15 mouse cellular contexts compared by ENCODE assay signal in the genomic region with DNA sequence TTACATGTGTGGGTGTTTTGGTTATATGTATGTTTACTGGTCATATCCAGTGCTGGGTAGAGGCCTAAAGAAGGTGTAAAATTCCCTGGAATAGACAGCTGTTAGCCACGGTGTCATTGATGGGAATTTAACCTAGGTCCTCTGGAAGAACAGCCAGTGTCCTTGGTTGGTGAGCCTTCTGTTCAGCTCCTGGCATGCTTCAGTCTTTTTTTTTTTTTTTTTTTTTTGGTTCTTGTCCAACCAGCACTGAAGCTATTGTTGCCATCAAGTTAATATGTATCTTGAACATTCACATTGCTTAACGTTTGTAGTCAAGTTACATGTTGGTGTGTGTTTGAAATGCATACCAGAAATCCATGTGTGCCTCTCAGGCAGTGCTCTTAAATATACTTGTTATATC. TPM values are rescaled to one million over a fixed set of nuclear protein-coding genes. Genes with fewer than 3 reads are reported as not detected.
DNase-seq lines count a peak whose midpoint lies in the region; ATAC-seq lines count a peak whose summit lies in the region.
"Had no signal": no experiment of that assay in that cellular context is flagged by ENCODE, and none has a peak within 500 bp of the region (broad histone marks: within the 10 kb centered on the region; RNA-seq: fewer than 3 reads in every experiment).

No protein-coding gene starts in this region.

- no peak for DNase-seq in neural tube, embryonic 10.5 days (ENCODE audit: extremely low spot score, low spot score)
- DNase-seq in right cerebral cortex, adult 18-20 months = no peak
- DNase-seq: adrenal gland, adult 8-10 months; cerebellum, postnatal 14 days; heart, postnatal 36 days; kidney, adult 2 months; lung, postnatal 10 days; thymus, postnatal 4 days had no signal

- H3K9me3 ChIP-seq in hindbrain, embryonic 13.5 days = no peaks in the 10 kb centered on the region
- H3K9me3 ChIP-seq in hindbrain, embryonic 12.5 days (replicated peaks) = no peaks in the 10 kb centered on the region
- H3K9me3 ChIP-seq in neural tube, embryonic 13.5 days = no peaks in the 10 kb centered on the region
- H3K9me3 ChIP-seq in limb, embryonic 12.5 days = no peaks in the 10 kb centered on the region
- no peaks in the 10 kb centered on the region for H3K9me3 ChIP-seq in heart, embryonic 12.5 days (replicated peaks)

- H3K4me1 ChIP-seq in hindbrain, embryonic 13.5 days (replicated peaks) = peaks cover 3% of the 10 kb centered on the region; the same call in 1 of the 2 replicates
- no peaks in the 10 kb centered on the region for H3K4me1 ChIP-seq in hindbrain, embryonic 12.5 days
- H3K4me1 ChIP-seq in neural tube, embryonic 13.5 days (replicated peaks) = peaks cover 3% of the 10 kb centered on the region; the same call in 1 of the 2 replicates
- H3K4me1 ChIP-seq in limb, embryonic 12.5 days (replicated peaks) = no peaks in the 10 kb centered on the region
- H3K4me1 ChIP-seq in heart, embryonic 12.5 days (replicated peaks) = no peaks in the 10 kb centered on the region

- 91% methylated on average over 2 of the region's 2 CpGs for WGBS in hindbrain, embryonic 13.5 days
- WGBS in hindbrain, embryonic 12.5 days = 99% methylated on average over 2 of the region's 2 CpGs
- 82% methylated on average over 2 of the region's 2 CpGs for WGBS in neural tube, embryonic 13.5 days
- 94% methylated on average over 2 of the region's 2 CpGs for WGBS in limb, embryonic 12.5 days
- 91% methylated on average over 2 of the region's 2 CpGs for WGBS in heart, embryonic 12.5 days

- H3K9ac ChIP-seq in hindbrain, embryonic 13.5 days = no peak overlapping the region
- no peak overlapping the region for H3K9ac ChIP-seq in hindbrain, embryonic 12.5 days
- H3K9ac ChIP-seq in neural tube, embryonic 13.5 days = no peak overlapping the region
- no peak overlapping the region for H3K9ac ChIP-seq in limb, embryonic 12.5 days (replicated peaks)
- no peak overlapping the region for H3K9ac ChIP-seq in heart, embryonic 12.5 days

- no peak for ATAC-seq in hindbrain, embryonic 13.5 days (ENCODE audit: low FRiP score)
- no peak for ATAC-seq in hindbrain, embryonic 12.5 days (ENCODE audit: low FRiP score)
- ATAC-seq in neural tube, embryonic 13.5 days (ENCODE audit: low read depth) = no peak
- ATAC-seq in limb, embryonic 12.5 days (ENCODE audit: insufficient number of reproducible peaks, insufficient read depth, low FRiP score, low TSS enrichment, low read depth) = no peak
- no peak for ATAC-seq in heart, embryonic 12.5 days (ENCODE audit: insufficient number of reproducible peaks, low FRiP score)
- ATAC-seq: CD4-positive, CD25-positive, alpha-beta regulatory T cell, adult 4 months; Patski had no signal

- H3K4me2 ChIP-seq in hindbrain, embryonic 13.5 days = no peak overlapping the region
- H3K4me2 ChIP-seq in hindbrain, embryonic 12.5 days (replicated peaks) = no peak overlapping the region
- H3K4me2 ChIP-seq in neural tube, embryonic 13.5 days = no peak overlapping the region
- H3K4me2 ChIP-seq in limb, embryonic 12.5 days = no peak overlapping the region
- no peak overlapping the region for H3K4me2 ChIP-seq in heart, embryonic 12.5 days

- H3K36me3 ChIP-seq in hindbrain, embryonic 13.5 days = no peaks in the 10 kb centered on the region
- no peaks in the 10 kb centered on the region for H3K36me3 ChIP-seq in hindbrain, embryonic 12.5 days
- H3K36me3 ChIP-seq in neural tube, embryonic 13.5 days = no peaks in the 10 kb centered on the region
- H3K36me3 ChIP-seq in limb, embryonic 12.5 days = no peaks in the 10 kb centered on the region
- H3K36me3 ChIP-seq in heart, embryonic 12.5 days = no peaks in the 10 kb centered on the region

- H3K27me3 ChIP-seq in hindbrain, embryonic 13.5 days = no peaks in the 10 kb centered on the region
- H3K27me3 ChIP-seq in hindbrain, embryonic 12.5 days = no peaks in the 10 kb centered on the region
- no peaks in the 10 kb centered on the region for H3K27me3 ChIP-seq in neural tube, embryonic 13.5 days
- no peaks in the 10 kb centered on the region for H3K27me3 ChIP-seq in limb, embryonic 12.5 days
- no peaks in the 10 kb centered on the region for H3K27me3 ChIP-seq in heart, embryonic 12.5 days (replicated peaks)
- H3K27me3 ChIP-seq: Patski had no signal

- H3K27ac ChIP-seq in hindbrain, embryonic 13.5 days = peak overlapping the region; percentile 95
- H3K27ac ChIP-seq in hindbrain, embryonic 12.5 days = no peak overlapping the region
- peak overlapping the region; percentile 98 for H3K27ac ChIP-seq in neural tube, embryonic 13.5 days (replicated peaks)
- peak overlapping the region; percentile 98; the same call in 1 of the 2 replicates for H3K27ac ChIP-seq in limb, embryonic 12.5 days
- no peak overlapping the region for H3K27ac ChIP-seq in heart, embryonic 12.5 days (ENCODE audit: poor library complexity, severe bottlenecking)

- H3K4me3 ChIP-seq in hindbrain, embryonic 13.5 days = no peak overlapping the region
- H3K4me3 ChIP-seq in hindbrain, embryonic 12.5 days = no peak overlapping the region
- no peak overlapping the region for H3K4me3 ChIP-seq in neural tube, embryonic 13.5 days
- no peak overlapping the region for H3K4me3 ChIP-seq in limb, embryonic 12.5 days (replicated peaks)
- no peak overlapping the region for H3K4me3 ChIP-seq in heart, embryonic 12.5 days

RNA-seq across cellular contexts. Expression of a gene that starts 2.3 kb away (rescaled TPM):
- polyA plus RNA-seq in hindbrain, embryonic 13.5 days (2015; fragmentation: Nextera tagmentation; extraction: Ambion mirVana) = 2.1 and 2.8 TPM in 2 replicates
- polyA plus RNA-seq in hindbrain, embryonic 12.5 days (2016; fragmentation: Nextera tagmentation; extraction: Ambion mirVana) = 4.4 and 5.6 TPM in 2 replicates
- 2.0 and 3.2 TPM in 2 replicates for polyA plus RNA-seq in neural tube, embryonic 13.5 days (2015; fragmentation: Nextera tagmentation; extraction: Ambion mirVana)
- polyA plus RNA-seq in limb, embryonic 12.5 days (2016; fragmentation: Nextera tagmentation; extraction: Ambion mirVana) = 11.1 and 12.8 TPM in 2 replicates
- 1.7 and 2.1 TPM in 2 replicates for polyA plus RNA-seq in heart, embryonic 12.5 days (2016; fragmentation: Nextera tagmentation; extraction: Ambion mirVana)

RNA-seq across cellular contexts. Expression of a gene that starts 6.5 kb away (rescaled TPM):
- polyA plus RNA-seq in hindbrain, embryonic 13.5 days (2015; fragmentation: Nextera tagmentation; extraction: Ambion mirVana) = 26.4 and 29.3 TPM in 2 replicates
- 67.4 and 81.6 TPM in 2 replicates for polyA plus RNA-seq in hindbrain, embryonic 12.5 days (2016; fragmentation: Nextera tagmentation; extraction: Ambion mirVana)
- polyA plus RNA-seq in neural tube, embryonic 13.5 days (2015; fragmentation: Nextera tagmentation; extraction: Ambion mirVana) = 12.3 and 18.7 TPM in 2 replicates
- polyA plus RNA-seq in limb, embryonic 12.5 days (2016; fragmentation: Nextera tagmentation; extraction: Ambion mirVana) = 153 and 213 TPM in 2 replicates
- polyA plus RNA-seq in heart, embryonic 12.5 days (2016; fragmentation: Nextera tagmentation; extraction: Ambion mirVana) = 40.3 and 45.8 TPM in 2 replicates

RNA-seq across cellular contexts. Expression of a gene that starts 6.7 kb away (rescaled TPM):
- polyA plus RNA-seq in hindbrain, embryonic 13.5 days (2015; fragmentation: Nextera tagmentation; extraction: Ambion mirVana) = 2.8 TPM in 2 replicates
- 4.8 and 7.1 TPM in 2 replicates for polyA plus RNA-seq in hindbrain, embryonic 12.5 days (2016; fragmentation: Nextera tagmentation; extraction: Ambion mirVana)
- 2.2 and 3.5 TPM in 2 replicates for polyA plus RNA-seq in neural tube, embryonic 13.5 days (2015; fragmentation: Nextera tagmentation; extraction: Ambion mirVana)
- polyA plus RNA-seq in limb, embryonic 12.5 days (2016; fragmentation: Nextera tagmentation; extraction: Ambion mirVana) = 16.5 and 25.4 TPM in 2 replicates
- 4.5 and 4.8 TPM in 2 replicates for polyA plus RNA-seq in heart, embryonic 12.5 days (2016; fragmentation: Nextera tagmentation; extraction: Ambion mirVana)

RNA-seq across cellular contexts. Expression of a gene that starts 9.5 kb away (rescaled TPM):
- polyA plus RNA-seq in hindbrain, embryonic 13.5 days (2015; fragmentation: Nextera tagmentation; extraction: Ambion mirVana) = 1.2 and 3.0 TPM in 2 replicates
- 4.4 and 7.2 TPM in 2 replicates for polyA plus RNA-seq in hindbrain, embryonic 12.5 days (2016; fragmentation: Nextera tagmentation; extraction: Ambion mirVana)
- 0.81 and 1.6 TPM in 2 replicates for polyA plus RNA-seq in neural tube, embryonic 13.5 days (2015; fragmentation: Nextera tagmentation; extraction: Ambion mirVana)
- polyA plus RNA-seq in limb, embryonic 12.5 days (2016; fragmentation: Nextera tagmentation; extraction: Ambion mirVana) = 12.5 and 21.2 TPM in 2 replicates
- 1.5 and 2.0 TPM in 2 replicates for polyA plus RNA-seq in heart, embryonic 12.5 days (2016; fragmentation: Nextera tagmentation; extraction: Ambion mirVana)
- polyA plus RNA-seq: CD4-positive, CD25-positive, alpha-beta regulatory T cell, adult 4 months had no signal

RNA-seq across cellular contexts. Expression of a gene that starts 9.7 kb away (rescaled TPM):
- 0.61 and 2.7 TPM in 2 replicates for polyA plus RNA-seq in hindbrain, embryonic 13.5 days (2015; fragmentation: Nextera tagmentation; extraction: Ambion mirVana)
- 0.46 and 2.5 TPM in 2 replicates for polyA plus RNA-seq in hindbrain, embryonic 12.5 days (2016; fragmentation: Nextera tagmentation; extraction: Ambion mirVana)
- polyA plus RNA-seq in neural tube, embryonic 13.5 days (2015; fragmentation: Nextera tagmentation; extraction: Ambion mirVana) = 1.2 and 1.3 TPM in 2 replicates
- polyA plus RNA-seq in limb, embryonic 12.5 days (2016; fragmentation: Nextera tagmentation; extraction: Ambion mirVana) = 1.9 and 2.7 TPM in 2 replicates
- polyA plus RNA-seq in heart, embryonic 12.5 days (2016; fragmentation: Nextera tagmentation; extraction: Ambion mirVana) = 1.1 and 2.3 TPM in 2 replicates
- polyA plus RNA-seq: kidney, adult 2 months had no signal

Comparison
In these comparisons a context has a peak if more than half of its experiments do, and no peak if none do; other contexts are left out.
1. H3K27ac ChIP-seq: peak in hindbrain, embryonic 13.5 days (single experiment), neural tube, embryonic 13.5 days (single experiment) and limb, embryonic 12.5 days (single experiment); none in hindbrain, embryonic 12.5 days (single experiment) and heart, embryonic 12.5 days (single experiment).